Mouse (Mus musculus): Measurements from ENCODE around the gene Angptl6. TPM values are rescaled to one million over a fixed set of nuclear protein-coding genes. Genes with fewer than 3 reads are reported as not detected.
A peak's percentile ranks its signal among the peaks of the same experiment; 100 is the strongest.

The Angptl6 gene
- total RNA-seq (2021) = 1 to 10 TPM; 3.2 to 3.6 TPM
- long read RNA-seq, experiment 1, partial matches to known transcripts = 2 of 3 reads
- long read RNA-seq, experiment 1, other reads (novel, unspliced or antisense) = 1 of 3 reads
- long read RNA-seq, experiment 2, partial matches to known transcripts = 7 of 8 reads
- long read RNA-seq, experiment 2, other reads (novel, unspliced or antisense) = 1 of 8 reads

DNA sequence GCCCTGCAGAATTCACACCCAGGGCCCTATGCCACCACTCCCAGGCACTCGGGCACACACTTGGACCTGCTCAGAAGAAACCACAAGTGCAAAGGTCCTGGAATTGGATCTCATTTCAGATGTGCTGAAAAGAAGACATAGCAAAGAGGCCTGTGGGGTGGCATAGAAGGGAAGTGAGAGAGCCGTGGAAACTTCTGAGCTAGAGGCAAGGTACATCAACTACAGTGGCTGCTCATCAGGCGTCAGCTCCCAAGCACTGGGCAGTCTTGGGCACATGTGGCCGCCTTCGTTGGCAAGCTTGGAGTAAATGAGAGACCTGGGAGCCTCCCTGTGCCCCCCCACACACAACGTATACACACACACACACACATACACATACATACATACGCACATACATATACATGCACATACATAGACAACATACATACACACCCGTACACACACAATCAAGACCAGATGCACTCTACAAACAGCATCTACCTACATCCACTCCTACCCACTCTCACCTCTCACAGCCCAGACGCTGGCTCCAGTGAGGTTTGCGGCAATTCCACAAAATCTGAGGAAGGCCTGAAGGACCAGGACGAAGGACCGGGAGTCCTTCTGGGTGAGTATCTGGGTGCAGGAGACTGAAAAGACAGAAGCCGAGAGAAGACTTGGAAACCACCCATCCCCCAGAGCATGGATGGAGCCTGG is at the start of gene Angptl6:
Angptl6 (minus strand) TSS at position 631 of the 696 bp plus-strand sequence.
- no peak for DNase-seq (ENCODE audit: low spot score in 2 of 2)

DNA sequence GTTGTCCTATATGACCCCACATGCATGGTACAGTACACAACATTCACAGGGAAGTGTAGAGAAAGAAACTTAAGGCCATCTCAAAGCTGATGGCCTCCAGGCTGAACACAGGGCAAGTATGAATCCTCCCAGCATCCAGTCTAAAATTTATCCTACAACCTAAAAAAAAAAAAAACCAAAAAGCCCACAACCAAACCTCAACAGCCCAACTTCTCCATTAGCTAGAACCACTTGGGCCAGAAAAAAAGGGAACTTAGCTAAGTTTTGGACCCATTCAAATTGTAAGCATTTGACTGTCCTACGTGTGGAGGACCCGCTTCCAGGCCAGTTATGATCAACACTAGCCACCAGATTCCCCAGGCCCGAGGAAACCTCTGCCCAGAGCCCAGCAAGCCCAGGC is 43.7 kb upstream of the Angptl6 start:
- DNase-seq (ENCODE audit: low spot score in 2 of 2) = no peak

GRCm38 (mm10) chr9:20916160-20916559 is 36.6 kb upstream of the Angptl6 start:
- DNase-seq (ENCODE audit: low spot score in 2 of 2) = no peak

GRCm38 (mm10) chr9:20909948-20910347 is 30.4 kb upstream of the Angptl6 start:
- DNase-seq (ENCODE audit: low spot score in 2 of 2) = no peak

- DNase-seq (ENCODE audit: low spot score in 2 of 2) = no peak
These were observed 22.6 kb upstream of the Angptl6 start for GRCm38 (mm10) chr9:20902174-20902491.

- no peak for DNase-seq (ENCODE audit: low spot score in 2 of 2)
These were observed 22.1 kb upstream of the Angptl6 start for GRCm38 (mm10) chr9:20901466-20902173.

DNA sequence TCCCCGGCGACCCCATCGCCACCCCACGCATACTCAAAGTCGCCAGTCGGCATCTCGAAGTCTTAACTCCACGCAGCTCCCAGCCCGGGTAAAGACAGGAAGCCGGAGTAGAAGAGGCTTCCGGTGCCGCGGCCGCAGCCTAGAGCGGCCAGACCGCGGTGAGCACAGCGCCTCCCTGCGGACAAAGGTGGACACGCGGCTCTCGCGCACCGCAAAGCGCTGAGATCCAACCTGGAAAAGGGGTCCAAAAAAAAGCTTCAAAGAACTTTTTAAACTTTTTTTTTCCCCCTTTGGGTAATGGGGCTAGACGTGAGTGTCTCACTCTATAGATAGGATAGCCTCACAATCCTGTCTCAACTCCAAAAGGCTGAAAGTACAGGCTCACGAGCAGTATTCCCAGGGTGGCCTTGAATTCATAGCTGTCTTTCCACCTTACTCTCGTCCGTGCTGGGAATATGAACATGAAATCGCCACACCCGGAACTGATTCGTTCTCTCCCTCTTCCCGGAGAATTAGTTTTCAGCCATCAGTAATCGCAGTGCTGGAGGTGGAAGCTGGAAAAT is 19.1 kb upstream of the Angptl6 start, which contains the start of gene Eif3g:
Eif3g (minus strand) TSS at position 113 of the 563 bp plus-strand sequence.
- DNase-seq (ENCODE audit: low spot score in 2 of 2) = peak; percentile 91 to 93

DNA sequence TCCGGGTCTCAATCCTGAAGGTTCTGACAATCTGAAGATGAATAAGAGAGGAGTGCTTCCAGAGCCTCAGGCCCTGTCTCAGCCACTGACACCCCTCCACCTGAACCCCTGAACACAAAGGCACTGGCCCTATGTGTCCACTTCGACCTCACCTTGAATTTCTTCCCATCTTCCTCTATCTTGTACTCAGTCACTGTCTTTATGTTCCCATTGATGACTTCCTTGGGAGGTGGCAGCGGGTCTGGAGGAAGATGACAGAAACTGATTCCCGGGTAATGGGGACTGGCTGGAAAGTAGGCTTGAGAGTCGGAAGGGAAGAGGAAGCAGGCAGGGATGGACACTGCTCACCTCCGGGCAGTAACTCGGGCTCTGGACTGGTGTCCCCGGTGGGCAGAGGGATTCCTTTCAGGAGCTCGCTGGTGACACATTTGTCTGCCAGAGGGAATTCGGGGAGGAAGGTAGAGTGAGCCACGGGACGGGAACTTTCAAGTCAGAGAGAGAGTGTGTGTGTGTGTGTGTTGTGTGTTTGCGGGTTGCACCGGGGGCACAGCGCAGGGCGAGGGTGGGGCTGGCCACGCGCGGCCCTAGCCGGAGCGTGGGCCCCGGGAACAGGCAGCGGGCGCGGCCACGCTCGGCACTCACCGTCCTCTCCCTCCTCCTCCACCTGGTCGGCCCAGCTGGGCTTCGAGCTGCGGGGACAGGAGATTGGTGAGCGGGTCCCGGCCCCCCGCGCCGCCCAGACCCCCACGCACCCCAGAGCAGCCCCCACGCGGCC is 18.4 kb upstream of the Angptl6 start:
- DNase-seq (ENCODE audit: low spot score in 2 of 2) = no peak

DNA sequence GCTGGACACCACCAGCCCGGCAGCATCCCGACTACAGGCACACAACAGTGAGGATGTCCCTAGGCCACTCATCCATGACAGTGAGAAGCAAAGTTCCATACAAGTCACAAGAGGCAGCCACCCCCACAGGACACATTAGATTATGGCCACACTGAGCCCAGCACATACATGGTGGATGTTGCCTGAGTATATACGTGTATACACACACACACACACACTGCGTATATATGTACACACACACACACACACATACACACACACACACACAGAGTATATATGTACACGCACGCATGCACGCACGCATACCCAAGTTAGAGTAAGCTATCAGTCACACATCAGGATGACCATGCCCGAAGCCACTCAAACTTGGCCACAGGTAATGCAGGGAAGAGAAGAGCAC is 15.9 kb upstream of the Angptl6 start:
- DNase-seq (ENCODE audit: low spot score in 2 of 2) = no peak

DNA sequence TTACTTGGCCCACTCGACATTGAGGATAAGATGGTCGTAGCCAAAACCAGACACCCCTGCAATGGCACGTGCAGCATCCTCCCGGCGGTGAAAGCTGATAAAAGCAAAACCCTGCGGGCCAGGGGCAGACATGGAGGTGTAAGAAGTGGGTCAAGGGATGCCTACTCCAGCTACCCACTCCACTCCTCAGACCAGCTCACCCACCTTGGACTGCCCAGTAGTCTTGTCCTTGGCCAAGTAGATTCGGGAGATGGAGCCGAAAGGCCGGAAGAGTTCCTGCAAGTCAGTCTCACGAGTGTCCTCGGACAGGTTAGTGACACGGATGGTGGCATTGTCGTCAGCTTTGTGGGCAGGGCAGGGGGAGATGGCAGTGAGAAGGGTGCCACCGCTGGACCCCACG is 15.1 kb upstream of the Angptl6 start:
- no peak for DNase-seq (ENCODE audit: low spot score in 2 of 2)

- DNase-seq (ENCODE audit: low spot score in 2 of 2) = no peak
These were observed 14.2 kb upstream of the Angptl6 start for GRCm38 (mm10) chr9:20893590-20894343.

- DNase-seq (ENCODE audit: low spot score in 2 of 2) = no peak
These were observed 13.5 kb upstream of the Angptl6 start for GRCm38 (mm10) chr9:20893069-20893468.

DNA sequence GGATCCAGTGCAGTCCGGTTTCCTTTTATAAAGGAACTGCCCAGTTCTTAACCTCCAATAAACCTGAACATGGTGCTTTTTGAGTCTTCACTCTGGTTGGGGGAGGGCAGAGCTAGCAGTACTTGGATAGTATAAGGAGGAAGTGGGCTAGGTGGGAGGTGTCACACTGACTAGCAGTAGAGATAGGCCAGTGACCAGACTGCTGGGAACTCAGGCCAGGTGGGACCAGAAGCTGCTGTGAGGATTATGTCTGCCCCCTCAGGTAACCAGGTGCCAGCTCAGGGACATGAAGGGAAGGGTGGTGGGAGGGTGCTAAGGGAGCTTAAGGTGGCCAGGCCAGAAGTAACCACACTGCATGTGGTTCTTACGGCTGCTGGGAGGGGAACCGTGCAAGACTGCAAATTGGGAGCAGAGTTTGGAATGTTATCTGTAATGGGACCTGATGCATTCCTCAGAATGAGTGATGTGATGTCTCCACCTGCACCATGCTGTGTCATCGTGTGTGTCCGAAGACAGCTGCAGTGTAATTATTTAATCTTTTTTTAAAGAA is 12.7 kb upstream of the Angptl6 start:
- DNase-seq (ENCODE audit: low spot score in 2 of 2) = no peak

DNA sequence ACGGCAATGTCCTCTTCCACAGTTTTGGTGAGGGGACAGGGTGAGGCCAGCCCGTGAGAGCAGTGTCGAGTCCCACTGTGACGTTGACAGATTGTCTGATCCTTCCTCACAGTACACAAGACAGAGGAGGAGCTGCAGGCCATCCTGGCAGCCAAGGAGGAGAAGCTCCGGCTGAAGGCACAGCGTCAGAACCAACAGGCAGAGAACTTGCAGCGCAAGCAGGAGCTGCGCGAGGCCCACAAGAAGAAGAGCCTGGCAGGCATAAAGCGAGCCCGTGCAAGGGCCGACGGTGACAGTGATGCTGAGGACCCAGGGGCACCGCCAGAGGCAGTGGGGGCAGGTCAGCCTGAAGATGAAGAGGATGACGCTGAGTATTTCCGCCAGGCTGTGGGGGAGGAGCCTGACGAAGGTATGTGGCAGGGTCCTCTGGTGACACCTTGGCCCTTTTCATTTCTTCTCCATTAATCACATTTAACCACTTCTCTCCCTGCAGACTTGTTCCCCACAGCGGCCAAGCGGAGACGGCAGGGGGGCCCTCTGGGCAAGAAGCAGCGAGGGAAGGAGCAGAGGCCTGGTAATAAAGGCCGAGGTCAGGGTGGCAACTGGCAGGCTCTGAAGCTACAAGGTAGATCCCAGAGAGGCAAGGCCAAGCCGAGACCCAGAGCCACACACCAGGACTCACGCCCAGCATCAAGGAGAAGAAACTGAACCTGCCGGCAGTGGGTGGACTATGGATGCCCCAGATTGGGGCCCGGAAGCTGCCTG is 12.0 kb upstream of the Angptl6 start:
- no peak for DNase-seq (ENCODE audit: low spot score in 2 of 2)

- DNase-seq (ENCODE audit: low spot score in 2 of 2) = no peak
These were observed 10.9 kb upstream of the Angptl6 start for GRCm38 (mm10) chr9:20890411-20890810.

GRCm38 (mm10) chr9:20889185-20890141 is 9.9 kb upstream of the Angptl6 start:
- DNase-seq (ENCODE audit: low spot score in 2 of 2) = no peak

GRCm38 (mm10) chr9:20888386-20888765 is 8.8 kb upstream of the Angptl6 start:
- DNase-seq (ENCODE audit: low spot score in 2 of 2) = no peak

- DNase-seq (ENCODE audit: low spot score in 2 of 2) = peak; percentile 89 to 91
These were observed 8.3 kb upstream of the Angptl6 start, which contains the start of gene Ppan for GRCm38 (mm10) chr9:20887704-20888385. Gene Ppan, plus strand, starts transcription at chr9:20888175.
